27 mouse cellular contexts compared by ENCODE assay signal in genomic region chr5:141413013-141413412, GRCm38 (mm10).
DNase-seq lines count a peak whose midpoint lies in the region; ATAC-seq lines count a peak whose summit lies in the region.
"Had no signal": no experiment of that assay in that cellular context is flagged by ENCODE, and none has a peak within 500 bp of the region (broad histone marks: within the 10 kb centered on the region; RNA-seq: fewer than 3 reads in every experiment).

No protein-coding gene starts in this region.

- H3K9ac ChIP-seq in heart, embryonic 13.5 days, result peak overlapping the region; percentile 28
- no peak overlapping the region for H3K9ac ChIP-seq in lung, embryonic 16.5 days (ENCODE audit: low read length)
- no peak overlapping the region for H3K9ac ChIP-seq in neural tube, embryonic 15.5 days (replicated peaks)
- H3K9ac ChIP-seq: forebrain, embryonic 13.5 days; hindbrain, embryonic 15.5 days; limb, embryonic 12.5 days; liver, embryonic 15.5 days; lung, embryonic 14.5 days; stomach, embryonic 15.5 days had no signal

- peaks cover 53% of the 10 kb centered on the region for H3K4me1 ChIP-seq in heart, embryonic 13.5 days
- H3K4me1 ChIP-seq in lung, embryonic 16.5 days (replicated peaks; ENCODE audit: control insufficient read depth, insufficient read depth, low read length), result no peaks in the 10 kb centered on the region
- peaks cover 5% of the 10 kb centered on the region for H3K4me1 ChIP-seq in neural tube, embryonic 15.5 days
- H3K4me1 ChIP-seq: limb, embryonic 12.5 days; liver, embryonic 15.5 days had no signal

- peak overlapping the region; percentile 46 for H3K4me2 ChIP-seq in heart, embryonic 13.5 days
- H3K4me2 ChIP-seq in lung, embryonic 16.5 days (ENCODE audit: low read depth, low read length), result no peak overlapping the region
- no peak overlapping the region for H3K4me2 ChIP-seq in neural tube, embryonic 15.5 days
- H3K4me2 ChIP-seq: forebrain, embryonic 13.5 days; hindbrain, embryonic 15.5 days; limb, embryonic 12.5 days; liver, embryonic 15.5 days; lung, embryonic 14.5 days; stomach, embryonic 15.5 days had no signal

- no peak overlapping the region for H3K4me3 ChIP-seq in heart, embryonic 13.5 days
- no peak overlapping the region for H3K4me3 ChIP-seq in lung, embryonic 16.5 days (ENCODE audit: low read length)
- no peak overlapping the region for H3K4me3 ChIP-seq in neural tube, embryonic 15.5 days (replicated peaks)
- H3K4me3 ChIP-seq: forebrain, embryonic 13.5 days; hindbrain, embryonic 10.5 days; hindbrain, embryonic 15.5 days; layer of hippocampus, adult 2 months; left cerebral cortex, adult 2 months; limb, embryonic 12.5 days; liver, embryonic 15.5 days; stomach, embryonic 15.5 days had no signal

- H3K36me3 ChIP-seq in heart, embryonic 13.5 days, result no peaks in the 10 kb centered on the region
- H3K36me3 ChIP-seq in lung, embryonic 16.5 days (ENCODE audit: control insufficient read depth, insufficient read depth, low read length), result no peaks in the 10 kb centered on the region
- H3K36me3 ChIP-seq in neural tube, embryonic 15.5 days, result no peaks in the 10 kb centered on the region
- H3K36me3 ChIP-seq: hindbrain, embryonic 10.5 days; hindbrain, embryonic 15.5 days; limb, embryonic 12.5 days; liver, embryonic 15.5 days; stomach, embryonic 15.5 days had no signal

- WGBS in heart, embryonic 13.5 days, result 28% methylated on average over 11 of the region's 11 CpGs
- 52% methylated on average over 11 of the region's 11 CpGs for WGBS in lung, embryonic 16.5 days
- 67% methylated on average over 11 of the region's 11 CpGs for WGBS in neural tube, embryonic 15.5 days

- peak overlapping the region; percentile 69 for H3K27ac ChIP-seq in heart, embryonic 13.5 days (replicated peaks)
- no peak overlapping the region for H3K27ac ChIP-seq in lung, embryonic 16.5 days (ENCODE audit: low read length)
- 0 out of 2 replicates have a peak overlapping the region, but pooled peaks have one; percentile 24 for H3K27ac ChIP-seq in neural tube, embryonic 15.5 days (replicated peaks)
- H3K27ac ChIP-seq: forebrain, embryonic 13.5 days; hindbrain, embryonic 10.5 days; hindbrain, embryonic 15.5 days; layer of hippocampus, adult 2 months; left cerebral cortex, adult 2 months; limb, embryonic 12.5 days; liver, embryonic 15.5 days; macrophage; stomach, embryonic 15.5 days had no signal

- ATAC-seq in heart, embryonic 13.5 days (ENCODE audit: extremely low read depth, insufficient number of reproducible peaks, low FRiP score, low TSS enrichment), result no peak
- ATAC-seq in lung, embryonic 16.5 days (ENCODE audit: low read depth), result 0 out of 2 replicates have a peak, but pooled peaks have one; percentile 26
- no peak for ATAC-seq in neural tube, embryonic 15.5 days (ENCODE audit: low FRiP score)
- ATAC-seq: forebrain, embryonic 13.5 days; inflammation-experienced regulatory T-cells, adult 6 months had no signal

- H3K9me3 ChIP-seq in heart, embryonic 13.5 days, result no peaks in the 10 kb centered on the region
- H3K9me3 ChIP-seq in lung, embryonic 16.5 days (ENCODE audit: control insufficient read depth, low read length), result no peaks in the 10 kb centered on the region
- H3K9me3 ChIP-seq in neural tube, embryonic 15.5 days (replicated peaks), result no peaks in the 10 kb centered on the region
- H3K9me3 ChIP-seq: forebrain, embryonic 13.5 days; hindbrain, embryonic 10.5 days; hindbrain, embryonic 15.5 days; limb, embryonic 12.5 days; liver, embryonic 15.5 days; stomach, embryonic 15.5 days had no signal

- no peak for DNase-seq in heart, adult 9 months (ENCODE audit: low spot score in 2 of 2)
- no peak for DNase-seq in lung, postnatal 36 days
- DNase-seq in neural tube, embryonic 10.5 days (ENCODE audit: extremely low spot score, low spot score), result no peak
- DNase-seq: adrenal gland, adult 2 months; adrenal gland, postnatal 36 days; B cell, adult 2 months; cerebellum, adult 2 months; cerebellum, postnatal 25 days; gastrocnemius, postnatal 25 days; heart, adult 11 months; kidney, adult 2 months; kidney, postnatal 36 days; lung, embryonic 14.5 days; right cerebral cortex, postnatal 25 days had no signal

- no peaks in the 10 kb centered on the region for H3K27me3 ChIP-seq in heart, embryonic 13.5 days (replicated peaks)
- no peaks in the 10 kb centered on the region for H3K27me3 ChIP-seq in lung, embryonic 16.5 days (ENCODE audit: control insufficient read depth, insufficient read depth, low read depth, low read length)
- H3K27me3 ChIP-seq in neural tube, embryonic 15.5 days (replicated peaks), result no peaks in the 10 kb centered on the region
- H3K27me3 ChIP-seq: forebrain, embryonic 13.5 days; hindbrain, embryonic 15.5 days; limb, embryonic 12.5 days; liver, embryonic 15.5 days; stomach, embryonic 15.5 days had no signal
